Mouse (Mus musculus): ENCODE data around the gene Rbfox3.

- TF ChIP-seq CTCF (IDR thresholded peaks at IDR 0.05; ENCODE audit: low read depth, low read length), result no peak
- no peak for TF ChIP-seq GATA1 (IDR thresholded peaks at IDR 0.05; ENCODE audit: borderline replicate concordance, low read length)
- no peak for TF ChIP-seq TAL1 (conservative IDR thresholded peaks at IDR 0.05; ENCODE audit: low read depth, low read length)
- no peak for TF ChIP-seq POLR2AphosphoS5 (IDR thresholded peaks at IDR 0.05; ENCODE audit: insufficient replicate concordance, low read depth, low read length)
- TF ChIP-seq GATA2 (IDR thresholded peaks at IDR 0.05; ENCODE audit: borderline replicate concordance, low read depth, low read length), result no peak
Measured at GRCm38 (mm10) chr11:118485338-118485737, 426.1 kb downstream of the Rbfox3 start.

Data from G1E (cell line).